Mouse (Mus musculus) midbrain, embryonic 11.5 days (tissue): ENCODE measurements around the gene Stab1. TPM values are rescaled to one million over a fixed set of nuclear protein-coding genes. Genes with fewer than 3 reads are reported as not detected.

Experiments
- ATAC-seq: fragments of 200-750 bp; cut with Nextera tagmentation; 2 replicates; pipeline ENCODE4 v1.8.0; 2017; ENCODE audit warnings: moderate TSS enrichment, moderate library complexity; ENCODE audit not compliant: low FRiP score
- DNase-seq: peaks from one replicate; pipeline ENCODE4 v3.0.0; 2015; ENCODE audit warnings: low spot score; ENCODE audit errors: missing footprints
- H3K27ac ChIP-seq: fragments of 300-500 bp; sonication (generic); 2 replicates; pipeline ENCODE4 v1.5.1; 2014; ENCODE audit warnings: low read depth, low read length
- H3K27me3 ChIP-seq: fragments of 300-500 bp; sonication (generic); 2 replicates; pipeline ENCODE4 v1.6.1; 2014; ENCODE audit warnings: mild to moderate bottlenecking, low read length, moderate library complexity, mixed read lengths; ENCODE audit not compliant: control insufficient read depth, insufficient read depth
- H3K36me3 ChIP-seq: fragments of 300-500 bp; sonication (generic); 2 replicates; pipeline ENCODE4 v1.6.1; 2014; ENCODE audit warnings: mild to moderate bottlenecking, low read length, moderate library complexity, mixed read lengths; ENCODE audit not compliant: control insufficient read depth, insufficient read depth
- H3K4me1 ChIP-seq: fragments of 300-500 bp; sonication (generic); 2 replicates; pipeline ENCODE4 v1.6.1; 2014; ENCODE audit warnings: low read length; ENCODE audit not compliant: control insufficient read depth, insufficient read depth
- H3K4me2 ChIP-seq: fragments of 300-500 bp; sonication (generic); 2 replicates; pipeline ENCODE4 v1.6.1; 2014; ENCODE audit warnings: mild to moderate bottlenecking, moderate library complexity
- H3K4me3 ChIP-seq: fragments of 300-500 bp; sonication (generic); 2 replicates; pipeline ENCODE4 v1.5.1; 2014; ENCODE audit warnings: low read depth, low read length
- H3K9ac ChIP-seq: fragments of 300-500 bp; sonication (generic); 2 replicates; pipeline ENCODE4 v1.6.1; 2014; ENCODE audit warnings: low read length
- H3K9me3 ChIP-seq: fragments of 300-500 bp; sonication (generic); 2 replicates; pipeline ENCODE4 v1.6.1; 2016; ENCODE audit warnings: low read length; ENCODE audit not compliant: control insufficient read depth
- WGBS: fragments of 180-500 bp; shearing (Covaris S2); extraction: QIAGEN DNeasy Blood & Tissue Kit; methylation state at CpG from one replicate; pipeline ENCODE4 v1.1.7; 2014; 5-methylcytosine and 5-hydroxymethylcytosine counted together
- polyA plus RNA-seq: library from polyadenylated mRNA; unstranded; fragments of >200 nt; fragmentation: Nextera tagmentation; extraction: Ambion mirVana; gene quantifications from 2 replicates; pipeline ENCODE4 v1.2.1, GENCODE M21; 2014

Gene Stab1
- polyA plus RNA-seq, 1 experiment from 2014 or later, result 28.6 TPM

DNA sequence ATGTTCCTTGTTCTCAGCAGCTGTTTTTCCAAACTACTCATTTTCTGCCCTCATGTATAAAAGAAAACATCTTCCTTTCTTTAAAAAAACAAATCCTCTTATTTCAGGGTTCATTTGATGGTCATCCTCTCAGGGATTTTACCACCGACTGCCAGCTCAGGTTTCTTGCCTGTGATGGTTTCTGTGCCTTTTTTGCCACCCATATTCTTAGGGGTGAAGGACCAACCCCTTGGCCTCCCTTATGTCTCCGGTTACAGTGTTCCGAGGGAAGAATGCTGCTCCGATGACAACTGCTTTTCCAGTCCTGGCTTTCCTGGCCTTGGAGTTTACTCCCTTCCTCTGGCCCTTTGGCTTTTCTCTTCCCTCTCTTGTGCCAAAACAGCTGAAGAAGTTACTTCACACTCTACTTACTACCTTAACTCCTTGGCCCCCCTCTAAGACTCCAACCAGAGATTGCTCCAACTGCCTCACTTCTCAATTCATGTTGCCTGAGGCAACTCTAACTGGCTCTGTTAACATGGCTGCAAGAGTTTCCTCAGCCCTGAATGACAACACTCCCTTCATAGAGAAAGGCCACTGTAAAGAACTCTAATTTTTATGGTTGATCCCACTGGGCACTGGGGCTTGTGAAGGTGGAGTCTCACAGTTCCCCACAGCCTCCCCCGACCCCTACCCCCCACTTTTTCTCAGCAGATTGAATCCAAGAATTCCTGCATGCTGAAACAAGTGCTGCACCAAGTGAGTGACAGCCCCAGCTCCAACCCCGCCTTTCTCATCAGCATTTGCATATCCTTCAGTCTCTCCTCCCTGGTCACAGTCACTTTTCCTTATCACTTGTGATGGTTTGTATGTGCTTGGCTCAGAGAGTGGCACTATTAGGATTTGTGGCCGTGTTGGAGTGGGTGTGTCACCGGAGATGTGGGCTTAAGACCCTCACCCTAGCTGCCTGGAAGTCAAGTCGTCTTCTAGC, 43.0 kb downstream of the Stab1 start:
- no peak for DNase-seq
- no peak for ATAC-seq
- Histone ChIP-seq H3K36me3 (no peaks in the 10 kb centered on the region; the same call in 1 of the 2 replicates), H3K4me2 (no peak overlapping the region), H3K9ac (no peak overlapping the region), H3K4me1 (peaks cover 12% of the 10 kb centered on the region), H3K27ac (no peak overlapping the region), H3K9me3 (no peaks in the 10 kb centered on the region), H3K4me3 (no peak overlapping the region), H3K27me3 (no peaks in the 10 kb centered on the region)
- WGBS, result 79% methylated on average over 9 of the region's 9 CpGs

DNA sequence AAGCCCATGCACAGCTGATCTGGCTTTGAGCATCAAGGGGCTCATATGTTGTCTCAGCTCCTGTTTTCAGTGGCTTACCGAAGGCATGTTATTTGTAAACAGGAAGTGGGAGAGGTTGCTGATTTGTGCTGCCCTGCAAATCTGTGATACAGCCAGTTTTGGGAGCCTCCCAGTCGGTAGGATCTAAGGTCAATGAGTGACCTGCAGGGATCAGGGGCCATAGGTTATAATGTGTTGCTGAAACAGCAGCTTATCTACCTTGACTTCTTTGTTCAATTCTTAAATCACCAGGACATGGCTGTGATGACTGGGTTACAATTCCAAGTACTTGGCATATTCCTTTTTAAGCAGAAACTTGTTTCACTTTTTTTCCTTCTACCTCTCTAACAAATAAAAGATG, 52.9 kb downstream of the Stab1 start:
- Histone ChIP-seq H3K9me3 (no peaks in the 10 kb centered on the region), H3K27ac (no peak overlapping the region), H3K9ac (no peak overlapping the region), H3K36me3 (peaks cover 11% of the 10 kb centered on the region), H3K4me3 (no peak overlapping the region), H3K4me1 (no peaks in the 10 kb centered on the region), H3K27me3 (no peaks in the 10 kb centered on the region), H3K4me2 (no peak overlapping the region)
- ATAC-seq, result no peak
- WGBS, result 79% methylated on average over 2 of the region's 2 CpGs
- no peak for DNase-seq

DNA sequence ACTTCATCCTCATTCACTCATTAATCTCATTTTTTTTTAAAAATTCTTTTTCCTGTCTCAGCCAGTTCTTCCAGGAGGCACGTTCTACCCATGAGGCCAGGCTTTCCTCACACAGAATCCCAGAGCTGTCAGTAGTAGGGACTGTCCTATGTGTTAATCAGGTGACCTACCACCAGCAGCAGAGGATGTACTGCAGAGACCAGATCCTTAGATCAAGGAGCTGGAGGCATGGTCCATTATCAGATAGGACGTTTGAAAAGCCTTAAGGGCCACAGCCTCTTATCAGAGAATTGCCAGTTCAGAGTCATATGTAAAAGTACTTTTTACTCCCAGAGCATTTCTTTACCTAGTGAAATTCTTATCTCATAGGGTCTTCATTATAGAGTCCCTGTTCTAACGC, 54.4 kb downstream of the Stab1 start:
- no peak overlapping the region for H3K9ac ChIP-seq
- no peak overlapping the region for H3K27ac ChIP-seq
- 84% methylated on average over 3 of the region's 3 CpGs for WGBS
- H3K4me1 ChIP-seq, result no peaks in the 10 kb centered on the region
- peaks cover 12% of the 10 kb centered on the region for H3K36me3 ChIP-seq
- no peak for ATAC-seq
- no peak overlapping the region for H3K4me2 ChIP-seq
- H3K9me3 ChIP-seq, result no peaks in the 10 kb centered on the region
- DNase-seq, result no peak
- no peaks in the 10 kb centered on the region for H3K27me3 ChIP-seq
- H3K4me3 ChIP-seq, result no peak overlapping the region

DNA sequence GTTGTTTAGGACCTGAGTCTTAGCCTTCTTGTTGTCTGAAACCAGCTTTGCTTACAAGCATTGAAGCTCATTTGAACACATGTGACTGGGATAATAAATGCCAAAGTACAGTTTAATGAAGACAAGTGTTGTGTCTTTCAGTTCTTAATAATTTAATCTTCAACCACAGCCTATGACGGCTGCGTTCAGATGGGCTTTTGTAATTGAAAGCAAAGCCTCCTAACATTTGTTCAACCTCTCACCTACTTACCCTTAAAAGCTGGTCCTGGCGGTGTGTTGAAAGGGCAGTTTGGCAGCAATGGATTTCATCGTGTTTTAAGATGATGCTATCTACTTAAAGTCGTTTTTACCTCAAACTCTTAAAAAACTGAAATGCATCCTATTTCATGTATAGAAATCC, 56.3 kb downstream of the Stab1 start:
- 92% methylated on average over 5 of the region's 5 CpGs for WGBS
- Histone ChIP-seq H3K27ac (no peak overlapping the region), H3K4me1 (no peaks in the 10 kb centered on the region), H3K27me3 (no peaks in the 10 kb centered on the region), H3K9me3 (no peaks in the 10 kb centered on the region), H3K36me3 (peaks cover 13% of the 10 kb centered on the region), H3K9ac (no peak overlapping the region), H3K4me2 (no peak overlapping the region), H3K4me3 (no peak overlapping the region)
- no peak for ATAC-seq
- no peak for DNase-seq

DNA sequence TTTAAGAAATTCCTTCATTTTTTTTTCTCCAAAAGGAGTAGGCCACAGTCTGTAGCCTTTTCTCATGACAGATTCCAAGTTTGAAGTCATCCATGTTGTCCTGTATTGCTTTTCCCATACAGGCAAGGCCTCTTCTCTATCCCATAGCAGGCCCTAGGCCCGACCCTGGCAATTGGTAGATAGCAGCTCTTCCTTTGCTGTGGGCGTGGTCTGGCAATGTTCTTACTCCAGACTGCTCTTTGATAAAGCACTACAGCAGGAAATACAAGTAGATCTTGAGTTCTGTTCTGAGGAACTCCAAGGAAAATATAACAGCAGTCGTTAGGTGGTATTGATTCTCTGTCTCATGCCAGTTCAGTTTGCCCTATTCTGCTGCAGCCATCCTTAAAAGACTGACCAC, 57.8 kb downstream of the Stab1 start:
- H3K4me2 ChIP-seq, result no peak overlapping the region
- 86% methylated on average over 3 of the region's 3 CpGs for WGBS
- no peaks in the 10 kb centered on the region for H3K27me3 ChIP-seq
- ATAC-seq (no peak), DNase-seq (no peak)
- H3K4me3 ChIP-seq, result no peak overlapping the region
- H3K27ac ChIP-seq, result no peak overlapping the region
- H3K9me3 ChIP-seq, result no peaks in the 10 kb centered on the region
- H3K9ac ChIP-seq, result no peak overlapping the region
- H3K4me1 ChIP-seq, result no peaks in the 10 kb centered on the region
- peaks cover 17% of the 10 kb centered on the region; the same call in 1 of the 2 replicates for H3K36me3 ChIP-seq

DNA sequence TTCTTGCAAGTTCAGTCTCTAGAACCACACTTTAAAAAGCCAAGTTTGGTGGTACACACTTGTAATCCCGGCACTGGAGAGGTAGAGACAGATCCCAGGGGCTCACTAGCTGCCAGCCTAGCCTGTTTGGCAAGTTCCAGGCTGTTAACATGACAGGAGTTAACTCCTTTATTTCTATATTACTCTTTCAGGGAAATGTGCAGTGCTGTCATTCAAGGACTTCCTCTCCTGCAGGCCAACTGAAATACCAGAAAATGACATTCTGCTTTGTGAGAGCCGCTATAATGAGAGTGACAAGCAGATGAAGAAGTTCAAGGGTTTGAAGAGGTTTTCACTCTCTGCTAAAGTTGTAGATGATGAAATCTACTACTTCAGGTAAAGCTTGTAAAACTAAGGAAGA, 63.3 kb downstream of the Stab1 start:
- peaks cover 21% of the 10 kb centered on the region for H3K36me3 ChIP-seq
- DNase-seq, result no peak
- H3K4me3 ChIP-seq, result no peak overlapping the region
- WGBS, result 97% methylated on average over 2 of the region's 2 CpGs
- H3K27ac ChIP-seq, result no peak overlapping the region
- H3K27me3 ChIP-seq, result no peaks in the 10 kb centered on the region
- no peak overlapping the region for H3K9ac ChIP-seq
- H3K4me1 ChIP-seq, result no peaks in the 10 kb centered on the region
- ATAC-seq, result no peak
- no peaks in the 10 kb centered on the region for H3K9me3 ChIP-seq
- H3K4me2 ChIP-seq, result no peak overlapping the region

DNA sequence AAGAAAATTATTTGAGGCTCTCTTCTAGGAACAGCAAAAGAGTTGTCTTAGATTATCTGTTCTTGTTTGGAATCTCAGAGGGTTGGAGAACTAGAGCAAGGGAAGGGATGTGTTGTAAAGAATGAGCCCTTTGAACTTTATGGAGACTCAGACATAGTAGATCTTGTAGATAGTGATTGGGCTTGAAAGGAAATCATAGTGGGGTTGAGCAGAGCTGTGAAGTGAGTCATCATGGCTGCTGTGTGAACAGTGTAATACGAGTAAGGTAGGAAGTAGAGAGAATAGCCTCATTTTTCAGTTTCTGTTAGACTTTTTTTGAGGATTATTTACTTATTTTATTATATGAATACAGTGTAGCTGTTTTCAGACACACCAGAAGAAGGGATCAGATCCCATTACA, 78.5 kb downstream of the Stab1 start:
- peaks cover 28% of the 10 kb centered on the region for H3K36me3 ChIP-seq
- no peaks in the 10 kb centered on the region for H3K4me1 ChIP-seq
- no peak overlapping the region for H3K9ac ChIP-seq
- no peaks in the 10 kb centered on the region for H3K27me3 ChIP-seq
- H3K27ac ChIP-seq, result no peak overlapping the region
- H3K9me3 ChIP-seq, result no peaks in the 10 kb centered on the region
- no peak for DNase-seq
- 97% methylated on average over 1 of the region's 1 CpGs for WGBS
- no peak overlapping the region for H3K4me2 ChIP-seq
- no peak overlapping the region for H3K4me3 ChIP-seq
- no peak for ATAC-seq

Other genes with a start within 250 kb of the Stab1 start
- gene Itih3, start 244.9 kb downstream of the Stab1 start, polyA plus RNA-seq, result 0.48 and 0.57 TPM in 2 replicates
- gene Itih1, start 225.4 kb downstream of the Stab1 start, polyA plus RNA-seq, result not detected in 2 replicates
- gene Nek4, start 217.3 kb downstream of the Stab1 start, polyA plus RNA-seq, result 17.9 and 19.2 TPM in 2 replicates
- gene Glt8d1, start 167.2 kb downstream of the Stab1 start, polyA plus RNA-seq, result 63.4 and 68.3 TPM in 2 replicates
- gene Spcs1, start 167.0 kb downstream of the Stab1 start, polyA plus RNA-seq, result 269 and 301 TPM in 2 replicates
- 134 and 140 TPM in 2 replicates for gene Pbrm1, start 149.5 kb downstream of the Stab1 start, polyA plus RNA-seq
- 96.2 and 103 TPM in 2 replicates for gene Gnl3, start 149.5 kb downstream of the Stab1 start, polyA plus RNA-seq
- 54.7 and 56.2 TPM in 2 replicates for gene Smim4, start 39.7 kb downstream of the Stab1 start, polyA plus RNA-seq
- gene Nt5dc2, start 37.6 kb downstream of the Stab1 start, polyA plus RNA-seq, result 457 and 520 TPM in 2 replicates
- gene Tnnc1, start 39.7 kb upstream of the Stab1 start, polyA plus RNA-seq, result 0.40 and 0.80 TPM in 2 replicates
- gene Nisch, start 48.3 kb upstream of the Stab1 start, polyA plus RNA-seq, result 243 and 258 TPM in 2 replicates
- gene Sema3g, start 49.2 kb upstream of the Stab1 start, polyA plus RNA-seq, result 0.19 and 0.37 TPM in 2 replicates
- gene Phf7, start 82.7 kb upstream of the Stab1 start, polyA plus RNA-seq, result 12.5 and 14.3 TPM in 2 replicates
- gene Bap1, start 82.8 kb upstream of the Stab1 start, polyA plus RNA-seq, result 95.7 and 95.9 TPM in 2 replicates
- 8.7 TPM in 2 replicates for gene Dnah1, start 155.3 kb upstream of the Stab1 start, polyA plus RNA-seq
- gene Capn7, start 168.0 kb upstream of the Stab1 start, polyA plus RNA-seq, result 45.5 and 48.6 TPM in 2 replicates